Mouse (Mus musculus): ENCODE measurements around the gene Acot6.
"Not testable (repeated sequence)": the region's sequence is repeated elsewhere in the genome, so short reads cannot be mapped to it uniquely, and the experiment has no call there.

DNA sequence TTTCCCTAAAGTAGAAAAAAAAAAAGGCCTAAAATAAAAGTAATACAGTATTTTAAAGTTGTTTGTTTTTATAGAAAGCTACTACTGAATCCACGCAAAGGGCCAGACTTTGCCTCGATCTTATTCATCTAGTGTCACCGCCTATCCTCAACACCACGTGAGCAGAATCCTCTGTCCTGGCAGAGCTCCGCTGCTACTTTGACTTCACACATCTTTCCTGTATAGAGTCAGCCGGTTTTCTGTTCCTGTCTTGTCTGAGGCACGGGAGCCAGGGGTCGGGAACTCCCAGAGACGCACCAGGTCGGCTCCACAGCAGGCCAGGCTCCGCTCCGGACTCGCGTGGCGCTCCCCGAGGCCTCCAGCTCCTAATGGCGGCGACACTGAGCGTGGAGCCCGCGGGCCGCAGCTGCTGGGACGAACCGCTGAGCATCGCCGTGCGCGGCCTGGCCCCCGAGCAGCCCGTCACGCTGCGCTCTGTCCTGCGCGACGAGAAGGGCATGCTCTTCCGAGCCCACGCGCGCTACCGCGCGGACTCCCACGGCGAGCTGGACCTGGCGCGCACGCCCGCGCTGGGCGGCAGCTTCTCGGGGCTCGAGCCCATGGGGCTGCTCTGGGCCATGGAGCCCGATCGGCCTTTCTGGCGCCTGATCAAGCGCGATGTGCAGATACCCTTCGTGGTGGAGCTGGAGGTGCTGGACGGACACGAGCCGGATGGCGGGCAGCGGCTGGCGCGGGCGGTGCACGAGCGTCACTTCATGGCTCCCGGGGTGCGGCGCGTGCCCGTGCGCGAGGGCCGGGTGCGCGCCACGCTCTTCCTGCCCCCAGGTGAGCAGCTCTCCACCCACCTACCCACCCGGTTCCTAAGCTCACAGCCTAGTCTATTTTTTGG, at the start of gene Acot6:
- not testable (repeated sequence) for TF ChIP-seq CTCF (IDR thresholded peaks at IDR 0.05; ENCODE audit: low read depth, low read length); POLR2A (IDR thresholded peaks at IDR 0.05; ENCODE audit: insufficient read depth, low read length); EP300 (IDR thresholded peaks at IDR 0.05; ENCODE audit: insufficient read depth, low read depth, low read length)

Data from ES-Bruce4 (cell line).